Mouse (Mus musculus) megakaryocyte, embryonic 14.5 days (primary cell): ENCODE data around the gene Zfp423.

Experiments used
- FLI1 ChIP-seq: IDR thresholded peaks from 2 replicates; pipeline ENCODE4 v1.6.1; 2012; ENCODE audit warnings: low read length, inconsistent platforms, mixed read lengths
- GATA1 ChIP-seq: IDR thresholded peaks from 3 replicates; pipeline ENCODE4 v1.6.1; 2012; ENCODE audit warnings: mixed read lengths, low read length, inconsistent platforms, borderline replicate concordance

GRCm38 (mm10) chr8:87940646-87941045 is 18.7 kb downstream of the Zfp423 start:
- TF ChIP-seq GATA1 (no peak), FLI1 (no peak)
